Mouse (Mus musculus) adrenal gland, adult 10 weeks (tissue): ENCODE measurements around the gene Dnajb14. TPM values are rescaled to one million over a fixed set of nuclear protein-coding genes. Genes with fewer than 3 reads are reported as not detected.

Experiments
- polyA plus RNA-seq: library from polyadenylated mRNA; stranded (reverse); fragments of 350-450 nt; fragmentation: Illumina TruSeq; extraction: RNeasy Lipid Tissue Mini Kit (QIAGEN cat#74804); gene quantifications from one replicate; pipeline ENCODE4 v1.2.3, GENCODE M21; 2014; ENCODE audit warnings: low read depth, low replicate concordance

Gene Dnajb14
- 63.0 TPM for polyA plus RNA-seq

GRCm38 (mm10) chr3:137867437-137868093 is at the start of gene Dnajb14:
Dnajb14 (plus strand) TSS chr3:137867675.

GRCm38 (mm10) chr3:137864124-137864987 is 3.1 kb upstream of the Dnajb14 start, which contains the start of gene H2afz:
H2afz (plus strand) TSS chr3:137864487.

GRCm38 (mm10) chr3:137918172-137918931 is 50.9 kb downstream of the Dnajb14 start, which contains the start of gene Lamtor3:
Lamtor3 (plus strand) TSS chr3:137918506.

Other genes starting within 250 kb of the Dnajb14 start
- 4.5 TPM for gene Ddit4l, start 246.1 kb upstream of the Dnajb14 start, polyA plus RNA-seq
- not detected for gene Gm21962, start 196.2 kb upstream of the Dnajb14 start, polyA plus RNA-seq
- gene H2afz, start 3.2 kb upstream of the Dnajb14 start, polyA plus RNA-seq: 428 TPM
- gene Lamtor3, start 50.8 kb downstream of the Dnajb14 start, polyA plus RNA-seq: 79.3 TPM
- gene Dapp1, start 113.9 kb downstream of the Dnajb14 start, polyA plus RNA-seq: 9.0 TPM
- gene 1110002E22Rik, start 197.4 kb downstream of the Dnajb14 start, polyA plus RNA-seq: 0.93 TPM
- gene Gm5105, start 199.7 kb downstream of the Dnajb14 start, polyA plus RNA-seq: not detected